Mouse (Mus musculus) gastrocnemius, adult 2 months (tissue): ENCODE data around the gene Oxtr. TPM values are rescaled to one million over a fixed set of nuclear protein-coding genes. Genes with fewer than 3 reads are reported as not detected.

ENCODE experiments used
- DNase-seq: peaks from one replicate; pipeline ENCODE4 v3.0.0; 2022
- H3K27ac ChIP-seq: fragments of 200-600 bp; 2 replicates; pipeline ENCODE4 v1.8.1; 2022; ENCODE audit warnings: mild to moderate bottlenecking
- H3K4me3 ChIP-seq: fragments of 200-600 bp; 2 replicates; pipeline ENCODE4 v1.8.1; 2022; ENCODE audit warnings: mild to moderate bottlenecking, moderate library complexity
- CTCF ChIP-seq: fragments of 200-600 bp; IDR thresholded peaks from 2 replicates; pipeline ENCODE4 v1.8.1; 2022; ENCODE audit warnings: antibody characterized with exemption, mild to moderate bottlenecking, moderate library complexity
- intact Hi-C: fragments of 180-260 bp; cut with DNase I; formaldehyde crosslinking; loops from one replicate; pipeline ENCODE4 v1.15.1; 2025
- total RNA-seq, 2 experiments: library from RNA; stranded (reverse); gene quantifications; 2 replicates each; pipeline ENCODE4 v1.2.3; 2021

Gene Oxtr
- total RNA-seq, 2 experiments from 2014 or later, result 0.05 to 0.25 TPM

GRCm38 (mm10) chr6:112471644-112472043 lies 18.1 kb downstream of the Oxtr start:
- Histone ChIP-seq H3K27ac (no peak overlapping the region), H3K4me3 (no peak overlapping the region)
- intact Hi-C loops, result no loop called here
- DNase-seq, result no peak
- TF ChIP-seq CTCF, result no peak

- Histone ChIP-seq H3K4me3 (no peak overlapping the region), H3K27ac (peak overlapping the region; percentile 51; the same call in 1 of the 2 replicates)
- no peak for TF ChIP-seq CTCF
- no peak for DNase-seq
- intact Hi-C loops, result loop anchor here (10.0 kb wide), 1 partner anchor 191 kb away; the partner anchor contains the start of gene Lmcd1
Measured at GRCm38 (mm10) chr6:112466001-112466400, 23.7 kb downstream of the Oxtr start.

- no peak overlapping the region for H3K4me3 ChIP-seq
- peak; percentile 36 for DNase-seq
- H3K27ac ChIP-seq, result peak overlapping the region; percentile 51; the same call in 1 of the 2 replicates
- no peak for TF ChIP-seq CTCF
- intact Hi-C loops, result loop anchor here (10.0 kb wide), 1 partner anchor 191 kb away; the partner anchor contains the start of gene Lmcd1
Measured at GRCm38 (mm10) chr6:112465441-112465840, 24.3 kb downstream of the Oxtr start.

- Histone ChIP-seq H3K4me3 (peak overlapping the region; percentile 19; the same call in 1 of the 2 replicates), H3K27ac (peak overlapping the region; percentile 63)
- no peak for TF ChIP-seq CTCF
- intact Hi-C loops, result loop anchor here (10.0 kb wide), 1 partner anchor 189 kb away; the partner anchor contains the start of gene Lmcd1
- peak; percentile 53 for DNase-seq
Measured at GRCm38 (mm10) chr6:112463331-112463730, 26.4 kb downstream of the Oxtr start.

GRCm38 (mm10) chr6:112461459-112461858 lies 28.3 kb downstream of the Oxtr start:
- intact Hi-C loops, result loop anchor here (10.0 kb wide), 1 partner anchor 187 kb away; the partner anchor contains the start of gene Lmcd1
- no peak overlapping the region for H3K27ac ChIP-seq

GRCm38 (mm10) chr6:112459341-112459749 lies 30.4 kb downstream of the Oxtr start, which contains the start of gene Cav3:
Cav3 (plus strand) TSS chr6:112459505.
- peak; percentile 87 for DNase-seq
- Histone ChIP-seq H3K4me3 (peak within 1 kb of the TSS; percentile 80), H3K27ac (peak within 1 kb of the TSS; percentile 94)
- intact Hi-C loops, result no loop called here
- TF ChIP-seq CTCF, result peak; percentile 2; the same call in 1 of the 2 replicates

More at GRCm38 (mm10) chr6:112461459-112461858, 28.3 kb downstream of the Oxtr start:
- no peak overlapping the region for H3K4me3 ChIP-seq
- TF ChIP-seq CTCF, result no peak
- DNase-seq, result no peak

- TF ChIP-seq CTCF, result no peak
- DNase-seq, result no peak
- intact Hi-C loops, result no loop called here
- no peak overlapping the region for H3K4me3 ChIP-seq
- H3K27ac ChIP-seq, result no peak overlapping the region
Measured at GRCm38 (mm10) chr6:112445675-112446074, 44.1 kb downstream of the Oxtr start.

GRCm38 (mm10) chr6:112426018-112426732 lies 63.6 kb downstream of the Oxtr start:
- Histone ChIP-seq H3K4me3 (no peak overlapping the region), H3K27ac (no peak overlapping the region)
- no peak for DNase-seq
- intact Hi-C loops, result no loop called here
- no peak for TF ChIP-seq CTCF

GRCm38 (mm10) chr6:112423746-112424501 lies 65.8 kb downstream of the Oxtr start:
- Histone ChIP-seq H3K4me3 (no peak overlapping the region), H3K27ac (no peak overlapping the region)
- DNase-seq, result no peak
- intact Hi-C loops, result no loop called here
- TF ChIP-seq CTCF, result no peak

Other genes with a start within 250 kb of the Oxtr start
- 100 to 1,000 TPM in 1 of 2 experiments, 10 to 100 TPM in 1; 70.8 to 175 TPM for gene Lmcd1, start 216.2 kb downstream of the Oxtr start, total RNA-seq
- gene Ssu2, start 101.9 kb downstream of the Oxtr start, total RNA-seq, result under 1 TPM; 0.64 to 0.75 TPM
- 10 to 100 TPM; 65.6 to 68.2 TPM for gene Cav3, start 30.4 kb downstream of the Oxtr start, total RNA-seq
- 1 to 10 TPM in 1 of 2 experiments, under 1 TPM in 1; 0.92 to 1.4 TPM for gene Rad18, start 206.7 kb upstream of the Oxtr start, total RNA-seq